Mouse (Mus musculus): ENCODE measurements around the gene Rnf216. TPM values are rescaled to one million over a fixed set of nuclear protein-coding genes. Genes with fewer than 3 reads are reported as not detected.
A peak's percentile ranks its signal among the peaks of the same experiment; 100 is the strongest.

Gene Rnf216
- polyA plus RNA-seq, 1 experiment from 2014 or later: 34.0 TPM

DNA sequence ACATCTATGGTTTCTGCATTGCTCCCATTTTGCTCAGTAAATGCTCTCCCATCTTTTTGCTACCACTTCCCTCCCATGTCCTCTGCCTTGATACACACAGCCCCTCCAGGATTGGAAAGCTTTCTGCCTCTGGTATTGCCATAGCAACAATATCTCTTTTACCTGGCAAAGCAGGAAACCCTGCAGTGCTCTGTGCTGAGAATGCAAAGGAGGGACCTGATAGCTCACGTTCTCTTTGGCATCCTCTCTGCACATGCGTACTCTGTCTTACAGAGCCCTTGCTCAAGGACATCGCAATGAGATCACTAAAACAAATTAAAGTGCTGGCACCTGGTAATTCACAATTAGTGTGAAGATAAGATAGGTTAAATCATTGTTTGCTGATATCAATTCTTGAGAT lies 51.3 kb downstream of the Rnf216 start:
- Histone ChIP-seq H3K9me3 (ENCODE audit: control insufficient read depth, low read length) (no peaks in the 10 kb centered on the region), H3K36me3 (ENCODE audit: control insufficient read depth, insufficient read depth, low read length) (peaks cover 47% of the 10 kb centered on the region), H3K4me3 (ENCODE audit: low read depth, low read length) (no peak overlapping the region), H3K4me2 (ENCODE audit: low read depth, low read length) (no peak overlapping the region), H3K27ac (replicated peaks; ENCODE audit: low read depth, low read length) (no peak overlapping the region), H3K27me3 (replicated peaks; ENCODE audit: control insufficient read depth, insufficient read depth, low read length) (no peaks in the 10 kb centered on the region), H3K9ac (ENCODE audit: low read depth, low read length) (no peak overlapping the region), H3K4me1 (ENCODE audit: control insufficient read depth, insufficient read depth, low read length) (peaks cover 7% of the 10 kb centered on the region; the same call in 1 of the 2 replicates)
- DNase-seq (ENCODE audit: low spot score) (no peak), ATAC-seq (ENCODE audit: low read depth) (no peak)
- 74% methylated on average over 3 of the region's 3 CpGs for WGBS

DNA sequence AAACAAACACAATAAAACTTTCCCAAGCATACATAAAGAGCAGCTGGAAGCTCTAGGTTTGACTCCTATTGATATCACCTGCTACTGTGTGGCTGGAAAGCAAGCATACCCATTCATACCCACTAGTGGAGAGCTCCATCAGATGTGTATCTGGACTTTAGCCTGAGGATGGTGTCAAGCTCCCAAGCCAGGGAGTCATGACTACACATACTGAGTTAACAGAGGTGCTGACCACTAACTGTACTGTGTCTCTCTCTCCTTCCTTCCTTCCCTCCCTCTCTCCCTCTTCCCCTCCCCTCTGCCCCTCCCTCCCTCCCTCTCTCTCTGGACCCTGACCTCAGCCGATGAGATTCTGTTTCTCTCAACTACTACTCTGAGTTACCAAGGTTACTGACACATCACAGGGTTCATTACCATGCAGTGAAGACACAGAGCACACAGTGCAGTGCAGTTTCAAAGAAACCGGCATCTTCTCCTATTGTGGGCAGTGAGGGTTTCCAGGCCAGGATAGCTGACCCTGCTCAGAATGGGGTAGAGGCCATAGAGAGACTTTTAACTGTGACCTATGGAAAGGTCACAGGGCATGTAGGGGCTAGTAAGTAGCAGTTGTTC lies 51.9 kb downstream of the Rnf216 start:
- WGBS: 38% methylated on average over 2 of the region's 2 CpGs
- H3K27me3 ChIP-seq (replicated peaks; ENCODE audit: control insufficient read depth, insufficient read depth, low read length): no peaks in the 10 kb centered on the region
- peaks cover 47% of the 10 kb centered on the region for H3K36me3 ChIP-seq (ENCODE audit: control insufficient read depth, insufficient read depth, low read length)
- H3K9ac ChIP-seq (ENCODE audit: low read depth, low read length): no peak overlapping the region
- H3K4me2 ChIP-seq (ENCODE audit: low read depth, low read length): no peak overlapping the region
- H3K4me3 ChIP-seq (ENCODE audit: low read depth, low read length): no peak overlapping the region
- ATAC-seq (ENCODE audit: low read depth) (no peak), DNase-seq (ENCODE audit: low spot score) (no peak)
- H3K9me3 ChIP-seq (ENCODE audit: control insufficient read depth, low read length): no peaks in the 10 kb centered on the region
- peaks cover 7% of the 10 kb centered on the region; the same call in 1 of the 2 replicates for H3K4me1 ChIP-seq (ENCODE audit: control insufficient read depth, insufficient read depth, low read length)
- H3K27ac ChIP-seq (replicated peaks; ENCODE audit: low read depth, low read length): no peak overlapping the region

- no peak overlapping the region for H3K27ac ChIP-seq (replicated peaks; ENCODE audit: low read depth, low read length)
- DNase-seq (ENCODE audit: low spot score) (no peak), ATAC-seq (ENCODE audit: low read depth) (no peak)
- WGBS: 55% methylated on average over 1 of the region's 1 CpGs
- H3K4me1 ChIP-seq (ENCODE audit: control insufficient read depth, insufficient read depth, low read length): peaks cover 7% of the 10 kb centered on the region; the same call in 1 of the 2 replicates
- H3K36me3 ChIP-seq (ENCODE audit: control insufficient read depth, insufficient read depth, low read length): peaks cover 40% of the 10 kb centered on the region
- no peak overlapping the region for H3K9ac ChIP-seq (ENCODE audit: low read depth, low read length)
- no peak overlapping the region for H3K4me3 ChIP-seq (ENCODE audit: low read depth, low read length)
- H3K27me3 ChIP-seq (replicated peaks; ENCODE audit: control insufficient read depth, insufficient read depth, low read length): no peaks in the 10 kb centered on the region
- no peaks in the 10 kb centered on the region for H3K9me3 ChIP-seq (ENCODE audit: control insufficient read depth, low read length)
- no peak overlapping the region for H3K4me2 ChIP-seq (ENCODE audit: low read depth, low read length)
Measured at GRCm38 (mm10) chr5:143059958-143060357, 52.8 kb downstream of the Rnf216 start.

GRCm38 (mm10) chr5:143059182-143059581 lies 53.6 kb downstream of the Rnf216 start:
- Histone ChIP-seq H3K9ac (ENCODE audit: low read depth, low read length) (no peak overlapping the region), H3K4me1 (ENCODE audit: control insufficient read depth, insufficient read depth, low read length) (peaks cover 7% of the 10 kb centered on the region; the same call in 1 of the 2 replicates), H3K4me2 (ENCODE audit: low read depth, low read length) (no peak overlapping the region), H3K9me3 (ENCODE audit: control insufficient read depth, low read length) (no peaks in the 10 kb centered on the region), H3K4me3 (ENCODE audit: low read depth, low read length) (no peak overlapping the region), H3K27ac (replicated peaks; ENCODE audit: low read depth, low read length) (peak overlapping the region; percentile 45; the same call in 1 of the 2 replicates), H3K27me3 (replicated peaks; ENCODE audit: control insufficient read depth, insufficient read depth, low read length) (no peaks in the 10 kb centered on the region), H3K36me3 (ENCODE audit: control insufficient read depth, insufficient read depth, low read length) (peaks cover 34% of the 10 kb centered on the region)
- DNase-seq (ENCODE audit: low spot score) (no peak), ATAC-seq (ENCODE audit: low read depth) (no peak)

DNA sequence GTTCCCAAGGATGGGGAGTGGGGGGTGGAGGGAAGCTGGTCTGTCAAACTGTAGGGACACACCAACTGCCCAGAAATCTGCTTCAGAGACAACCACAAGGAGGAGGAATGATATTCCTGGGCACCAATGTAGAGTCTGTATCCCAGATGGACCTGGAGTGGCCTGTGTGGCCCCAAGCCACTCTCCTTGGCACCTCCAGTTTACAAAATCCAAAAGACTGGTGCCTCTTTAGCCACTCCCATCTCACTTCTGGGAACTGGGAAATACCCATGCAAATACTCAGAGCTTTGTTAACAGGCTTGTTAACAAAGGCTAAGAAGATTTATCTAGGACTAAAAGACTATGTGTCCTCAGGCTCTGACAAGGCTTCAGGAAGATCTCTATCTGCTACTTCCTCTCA lies 54.1 kb downstream of the Rnf216 start:
- ATAC-seq (ENCODE audit: low read depth) (no peak), DNase-seq (ENCODE audit: low spot score) (no peak)
- no peaks in the 10 kb centered on the region for H3K27me3 ChIP-seq (replicated peaks; ENCODE audit: control insufficient read depth, insufficient read depth, low read length)
- no peak overlapping the region for H3K9ac ChIP-seq (ENCODE audit: low read depth, low read length)
- no peak overlapping the region for H3K4me2 ChIP-seq (ENCODE audit: low read depth, low read length)
- H3K27ac ChIP-seq (replicated peaks; ENCODE audit: low read depth, low read length): peak overlapping the region; percentile 61
- no peaks in the 10 kb centered on the region for H3K9me3 ChIP-seq (ENCODE audit: control insufficient read depth, low read length)
- H3K36me3 ChIP-seq (ENCODE audit: control insufficient read depth, insufficient read depth, low read length): peaks cover 29% of the 10 kb centered on the region
- no peak overlapping the region for H3K4me3 ChIP-seq (ENCODE audit: low read depth, low read length)
- H3K4me1 ChIP-seq (ENCODE audit: control insufficient read depth, insufficient read depth, low read length): peaks cover 7% of the 10 kb centered on the region; the same call in 1 of the 2 replicates

- ATAC-seq (ENCODE audit: low read depth): no peak
- Histone ChIP-seq H3K9ac (ENCODE audit: low read depth, low read length) (no peak overlapping the region), H3K27ac (replicated peaks; ENCODE audit: low read depth, low read length) (peak overlapping the region; percentile 61), H3K9me3 (ENCODE audit: control insufficient read depth, low read length) (no peaks in the 10 kb centered on the region), H3K4me3 (ENCODE audit: low read depth, low read length) (no peak overlapping the region), H3K36me3 (ENCODE audit: control insufficient read depth, insufficient read depth, low read length) (peaks cover 25% of the 10 kb centered on the region), H3K4me2 (ENCODE audit: low read depth, low read length) (no peak overlapping the region), H3K27me3 (replicated peaks; ENCODE audit: control insufficient read depth, insufficient read depth, low read length) (no peaks in the 10 kb centered on the region), H3K4me1 (ENCODE audit: control insufficient read depth, insufficient read depth, low read length) (peaks cover 7% of the 10 kb centered on the region; the same call in 1 of the 2 replicates)
- no peak for DNase-seq (ENCODE audit: low spot score)
- WGBS: 58% methylated on average over 2 of the region's 2 CpGs
Measured at GRCm38 (mm10) chr5:143058208-143058607, 54.6 kb downstream of the Rnf216 start.

DNA sequence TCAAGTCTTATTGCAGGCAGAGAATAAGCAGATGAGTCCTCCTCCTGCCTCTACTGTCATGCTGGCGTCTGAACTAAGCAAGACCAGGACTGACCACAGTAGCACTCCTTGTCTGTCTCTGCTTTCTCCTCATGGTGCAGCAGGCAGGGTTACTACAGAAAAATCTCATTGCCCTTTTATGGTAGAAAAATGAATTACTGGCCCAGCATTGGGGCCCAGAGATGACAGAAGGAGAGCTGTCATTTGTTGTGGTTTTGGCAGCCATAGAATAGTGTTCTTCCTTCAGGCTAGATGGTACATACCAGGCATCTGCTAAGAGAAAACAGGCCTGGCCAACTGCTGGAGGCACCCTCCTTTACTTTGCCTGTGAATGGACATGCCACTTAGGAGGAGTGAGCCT lies 55.0 kb downstream of the Rnf216 start:
- no peak overlapping the region for H3K9ac ChIP-seq (ENCODE audit: low read depth, low read length)

GRCm38 (mm10) chr5:143056191-143056880 lies 56.5 kb downstream of the Rnf216 start:
- no peak overlapping the region; the same call in 1 of the 2 replicates for H3K27ac ChIP-seq (replicated peaks; ENCODE audit: low read depth, low read length)
- WGBS: 57% methylated on average over 4 of the region's 4 CpGs
- 0 out of 2 replicates have a peak, but pooled peaks have one; percentile 15 for ATAC-seq (ENCODE audit: low read depth)

More for the DNA sequence above, 55.0 kb downstream of the Rnf216 start:
- no peak for ATAC-seq (ENCODE audit: low read depth)
- Histone ChIP-seq H3K4me1 (ENCODE audit: control insufficient read depth, insufficient read depth, low read length) (peaks cover 7% of the 10 kb centered on the region; the same call in 1 of the 2 replicates), H3K27me3 (replicated peaks; ENCODE audit: control insufficient read depth, insufficient read depth, low read length) (no peaks in the 10 kb centered on the region), H3K27ac (replicated peaks; ENCODE audit: low read depth, low read length) (peak overlapping the region; percentile 61), H3K4me2 (ENCODE audit: low read depth, low read length) (no peak overlapping the region), H3K9me3 (ENCODE audit: control insufficient read depth, low read length) (no peaks in the 10 kb centered on the region), H3K36me3 (ENCODE audit: control insufficient read depth, insufficient read depth, low read length) (peaks cover 21% of the 10 kb centered on the region), H3K4me3 (ENCODE audit: low read depth, low read length) (no peak overlapping the region)
- peak; percentile 44 for DNase-seq (ENCODE audit: low spot score)
- WGBS: 69% methylated on average over 1 of the region's 1 CpGs

More at GRCm38 (mm10) chr5:143056191-143056880, 56.5 kb downstream of the Rnf216 start:
- peaks cover 22% of the 10 kb centered on the region; the same call in 1 of the 2 replicates for H3K36me3 ChIP-seq (ENCODE audit: control insufficient read depth, insufficient read depth, low read length)
- no peak overlapping the region for H3K4me3 ChIP-seq (ENCODE audit: low read depth, low read length)
- no peak overlapping the region for H3K4me2 ChIP-seq (ENCODE audit: low read depth, low read length)
- H3K9ac ChIP-seq (ENCODE audit: low read depth, low read length): no peak overlapping the region
- no peaks in the 10 kb centered on the region for H3K9me3 ChIP-seq (ENCODE audit: control insufficient read depth, low read length)
- peak; percentile 84 for DNase-seq (ENCODE audit: low spot score)
- no peaks in the 10 kb centered on the region for H3K27me3 ChIP-seq (replicated peaks; ENCODE audit: control insufficient read depth, insufficient read depth, low read length)
- peaks cover 7% of the 10 kb centered on the region; the same call in 1 of the 2 replicates for H3K4me1 ChIP-seq (ENCODE audit: control insufficient read depth, insufficient read depth, low read length)

All from embryonic facial prominence, embryonic 14.5 days (tissue).